Mouse (Mus musculus): Measurements from ENCODE around the gene Sept5.

GRCm38 (mm10) chr16:18584901-18585510 is 44.7 kb downstream of the Sept5 start:
- TF ChIP-seq CTCF (IDR thresholded peaks at IDR 0.05; ENCODE audit: borderline replicate concordance, control insufficient read depth, extremely low read depth, insufficient read depth, low read length, poor library complexity) (no peak), POLR2A (IDR thresholded peaks at IDR 0.05; ENCODE audit: control insufficient read depth, extremely low read depth, insufficient read depth, low read length, poor library complexity) (no peak)

All from thymus, adult 2 months (tissue).